14 mouse cellular contexts compared by ENCODE assay signal in the genomic region with DNA sequence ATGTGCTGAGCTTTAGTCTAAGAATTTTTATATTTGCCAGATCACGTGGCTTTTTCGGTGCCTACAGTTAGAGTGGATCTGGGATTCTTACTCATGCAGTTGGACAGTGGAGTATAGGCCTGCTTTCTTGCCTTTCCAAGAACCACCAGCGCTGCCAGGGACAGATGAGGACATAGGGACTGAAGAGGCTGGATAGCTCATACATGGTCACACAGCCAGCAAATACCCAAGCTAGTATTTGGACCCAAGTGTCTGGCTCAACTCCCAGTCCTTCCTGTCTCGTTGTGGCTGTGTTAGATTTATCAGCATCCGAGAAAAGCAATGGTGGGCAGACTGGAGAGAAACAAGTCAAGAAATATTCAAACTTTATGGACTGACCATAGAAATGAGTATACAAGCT.
A peak's percentile ranks its signal among the peaks of the same experiment; 100 is the strongest.
DNase-seq lines count a peak whose midpoint lies in the region; ATAC-seq and TF ChIP-seq lines count a peak whose summit lies in the region.
"Had no signal": no experiment of that assay in that cellular context is flagged by ENCODE, and none has a peak within 500 bp of the region (broad histone marks: within the 10 kb centered on the region; RNA-seq: fewer than 3 reads in every experiment).

No protein-coding gene starts in this region.

- peak; percentile 81 for ATAC-seq in heart, postnatal 0 days (ENCODE audit: insufficient read depth, low read depth)
- ATAC-seq in midbrain, embryonic 13.5 days = no peak

- no peak overlapping the region for H3K4me3 ChIP-seq in heart, embryonic 10.5 days
- H3K4me3 ChIP-seq in heart, postnatal 0 days (ENCODE audit: low read depth, low read length) = no peak overlapping the region
- H3K4me3 ChIP-seq in midbrain, embryonic 13.5 days (replicated peaks) = no peak overlapping the region
- H3K4me3 ChIP-seq: erythroblast, embryonic 14.5 days; hindbrain, embryonic 12.5 days; midbrain, embryonic 10.5 days had no signal

- peak; percentile 96 for DNase-seq in heart, adult 11 months
- no peak for DNase-seq in heart, embryonic 10.5 days (ENCODE audit: low spot score)
- peak; percentile 43 for DNase-seq in brain, adult 2 months (ENCODE audit: low read depth, low spot score)
- peak; percentile 58 for DNase-seq in heart, postnatal 0 days (ENCODE audit: low spot score)
- peak; percentile 40 to 64 for DNase-seq in lung, postnatal 4 days
- no peak for DNase-seq in embryo, embryonic 10 days (ENCODE audit: low spot score)
- no peak for DNase-seq in thymus, postnatal 36 days
- DNase-seq: cerebellum, adult 11 months; kidney, postnatal 36 days had no signal

- no peak overlapping the region for H3K27ac ChIP-seq in heart, embryonic 10.5 days
- H3K27ac ChIP-seq in heart, postnatal 0 days (ENCODE audit: low read depth) = peak overlapping the region; percentile 43; the same call in 1 of the 2 replicates
- H3K27ac ChIP-seq in midbrain, embryonic 13.5 days = no peak overlapping the region
- H3K27ac ChIP-seq: hindbrain, embryonic 12.5 days; midbrain, embryonic 10.5 days had no signal

- no peak overlapping the region for H3K4me2 ChIP-seq in heart, postnatal 0 days (ENCODE audit: low read depth, low read length)
- no peak overlapping the region for H3K4me2 ChIP-seq in midbrain, embryonic 13.5 days (replicated peaks)
- H3K4me2 ChIP-seq: hindbrain, embryonic 12.5 days had no signal

- no peak for TF ChIP-seq CTCF in heart, postnatal 0 days (IDR thresholded peaks at IDR 0.05; ENCODE audit: low read depth)

- H3K36me3 ChIP-seq in heart, embryonic 10.5 days = no peaks in the 10 kb centered on the region
- no peaks in the 10 kb centered on the region for H3K36me3 ChIP-seq in heart, postnatal 0 days (replicated peaks; ENCODE audit: control insufficient read depth, insufficient read depth, low read length)
- no peaks in the 10 kb centered on the region for H3K36me3 ChIP-seq in midbrain, embryonic 13.5 days
- H3K36me3 ChIP-seq: hindbrain, embryonic 12.5 days; midbrain, embryonic 10.5 days had no signal

- H3K9ac ChIP-seq in heart, postnatal 0 days (replicated peaks; ENCODE audit: low read depth, low read length) = no peak overlapping the region
- no peak overlapping the region for H3K9ac ChIP-seq in midbrain, embryonic 13.5 days (replicated peaks)
- H3K9ac ChIP-seq: hindbrain, embryonic 12.5 days had no signal

- H3K27me3 ChIP-seq in heart, embryonic 10.5 days (ENCODE audit: insufficient read depth, poor library complexity, severe bottlenecking) = no peaks in the 10 kb centered on the region
- H3K27me3 ChIP-seq in heart, postnatal 0 days (ENCODE audit: control insufficient read depth, insufficient read depth, low read length) = no peaks in the 10 kb centered on the region
- H3K27me3 ChIP-seq in midbrain, embryonic 13.5 days = no peaks in the 10 kb centered on the region
- H3K27me3 ChIP-seq: CH12.LX; hindbrain, embryonic 12.5 days had no signal

- H3K4me1 ChIP-seq in heart, embryonic 10.5 days = no peaks in the 10 kb centered on the region
- peaks cover 12% of the 10 kb centered on the region; the same call in 1 of the 2 replicates for H3K4me1 ChIP-seq in heart, postnatal 0 days (ENCODE audit: control insufficient read depth, insufficient read depth)
- H3K4me1 ChIP-seq in midbrain, embryonic 13.5 days (replicated peaks) = peaks cover 2% of the 10 kb centered on the region; the same call in 1 of the 2 replicates
- H3K4me1 ChIP-seq: hindbrain, embryonic 12.5 days had no signal

- H3K9me3 ChIP-seq in heart, embryonic 10.5 days = no peaks in the 10 kb centered on the region
- H3K9me3 ChIP-seq in heart, postnatal 0 days (replicated peaks; ENCODE audit: control insufficient read depth, low read length) = no peaks in the 10 kb centered on the region
- H3K9me3 ChIP-seq in midbrain, embryonic 13.5 days = no peaks in the 10 kb centered on the region
- H3K9me3 ChIP-seq: hindbrain, embryonic 12.5 days; midbrain, embryonic 10.5 days had no signal

- TF ChIP-seq EP300 in heart, postnatal 0 days (IDR thresholded peaks at IDR 0.05; ENCODE audit: low read depth) = no peak

- 78% methylated on average over 5 of the region's 5 CpGs for WGBS in heart, embryonic 10.5 days
- WGBS in heart, postnatal 0 days = 37% methylated on average over 5 of the region's 5 CpGs
- 95% methylated on average over 5 of the region's 5 CpGs for WGBS in midbrain, embryonic 13.5 days

Comparison
In these comparisons a context has a peak if more than half of its experiments do, and no peak if none do; other contexts are left out.
1. DNase-seq: peak in heart, adult 11 months (single experiment), brain, adult 2 months (single experiment), heart, postnatal 0 days (single experiment) and lung, postnatal 4 days (2 of 2); none in heart, embryonic 10.5 days (single experiment), embryo, embryonic 10 days (single experiment) and thymus, postnatal 36 days (0 of 2).